Mouse (Mus musculus): ENCODE measurements around the gene Pdzrn4. TPM values are rescaled to one million over a fixed set of nuclear protein-coding genes. Genes with fewer than 3 reads are reported as not detected.

Pdzrn4 gene
- polyA plus RNA-seq, 1 experiment, result 0.14 TPM

DNA sequence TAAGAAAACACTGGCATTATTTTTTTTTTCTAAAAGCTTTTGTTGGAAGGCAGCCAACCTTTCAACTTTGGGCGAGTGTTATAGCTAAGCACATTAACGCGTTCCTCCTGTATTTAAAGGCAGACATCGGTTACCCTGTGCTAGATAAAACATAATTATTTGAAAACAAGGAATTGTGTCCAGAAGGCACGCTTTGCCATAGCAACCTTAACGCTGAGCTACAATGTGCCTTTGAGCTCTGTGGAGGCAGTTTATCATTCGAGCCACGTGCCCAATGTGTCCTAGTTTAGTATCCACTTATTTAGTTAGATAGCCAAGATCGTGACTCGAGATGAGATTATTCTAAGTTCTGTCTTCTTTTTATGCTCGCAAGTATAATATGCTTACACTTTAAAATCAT is 180.8 kb downstream of the Pdzrn4 start:
- 58% methylated on average over 11 of the region's 11 CpGs for WGBS
- DNase-seq (ENCODE audit: low read depth, low spot score), result no peak

DNA sequence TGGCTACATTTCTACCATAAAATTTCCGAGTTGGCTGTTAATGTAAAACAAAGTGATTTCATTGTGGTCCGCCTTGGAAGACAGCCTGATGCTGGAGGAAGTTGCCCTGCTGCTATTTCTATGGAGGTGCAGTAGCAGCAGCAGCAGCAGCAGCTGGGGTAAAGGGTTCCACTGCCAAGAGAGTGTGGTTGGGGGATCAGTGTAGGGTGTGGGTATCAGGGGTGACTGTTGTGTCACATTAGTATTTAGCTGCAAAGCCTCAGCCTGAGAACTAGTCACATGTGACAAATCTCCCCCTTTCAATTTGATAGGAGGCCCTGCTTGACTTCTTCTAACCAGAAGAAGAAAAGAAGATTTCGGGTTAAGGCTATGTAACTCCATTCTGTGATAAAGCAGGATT is 183.5 kb downstream of the Pdzrn4 start:
- no peak for DNase-seq (ENCODE audit: low read depth, low spot score)
- WGBS, result 48% methylated on average over 3 of the region's 3 CpGs

DNA sequence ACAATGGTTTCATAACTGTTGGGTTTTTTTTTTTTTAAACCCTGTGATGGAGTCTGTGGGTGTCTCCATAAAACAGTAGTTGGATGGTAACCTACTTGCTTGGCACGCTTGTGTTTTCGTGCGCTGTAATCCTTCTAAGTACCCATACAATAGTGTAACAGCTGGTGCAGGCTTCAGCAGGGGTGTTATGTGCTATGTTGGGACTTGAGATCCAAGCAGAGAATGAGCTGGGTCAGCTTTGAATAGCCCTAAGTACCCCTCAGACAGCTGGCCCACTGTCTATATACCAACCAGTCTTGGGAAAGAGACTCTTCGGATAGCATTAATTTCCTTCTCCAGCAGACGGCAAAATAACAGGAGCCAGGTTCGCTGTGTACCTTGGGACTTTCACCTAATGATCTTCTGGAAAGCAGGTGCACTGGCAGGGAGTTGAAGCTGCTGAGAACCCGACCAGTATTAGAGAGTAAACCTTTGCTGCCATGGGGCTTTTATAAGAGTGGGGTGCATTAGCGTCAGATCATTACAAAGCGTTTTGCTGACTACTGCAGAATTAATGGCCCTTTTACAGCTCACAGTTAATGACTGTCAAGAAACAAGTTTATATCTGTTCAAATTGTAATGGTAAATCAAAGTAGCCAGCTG is 184.2 kb downstream of the Pdzrn4 start:
- 66% methylated on average over 9 of the region's 9 CpGs for whole genome bisulfite sequencing
- DNase-seq (ENCODE audit: low read depth, low spot score), result no peak

DNA sequence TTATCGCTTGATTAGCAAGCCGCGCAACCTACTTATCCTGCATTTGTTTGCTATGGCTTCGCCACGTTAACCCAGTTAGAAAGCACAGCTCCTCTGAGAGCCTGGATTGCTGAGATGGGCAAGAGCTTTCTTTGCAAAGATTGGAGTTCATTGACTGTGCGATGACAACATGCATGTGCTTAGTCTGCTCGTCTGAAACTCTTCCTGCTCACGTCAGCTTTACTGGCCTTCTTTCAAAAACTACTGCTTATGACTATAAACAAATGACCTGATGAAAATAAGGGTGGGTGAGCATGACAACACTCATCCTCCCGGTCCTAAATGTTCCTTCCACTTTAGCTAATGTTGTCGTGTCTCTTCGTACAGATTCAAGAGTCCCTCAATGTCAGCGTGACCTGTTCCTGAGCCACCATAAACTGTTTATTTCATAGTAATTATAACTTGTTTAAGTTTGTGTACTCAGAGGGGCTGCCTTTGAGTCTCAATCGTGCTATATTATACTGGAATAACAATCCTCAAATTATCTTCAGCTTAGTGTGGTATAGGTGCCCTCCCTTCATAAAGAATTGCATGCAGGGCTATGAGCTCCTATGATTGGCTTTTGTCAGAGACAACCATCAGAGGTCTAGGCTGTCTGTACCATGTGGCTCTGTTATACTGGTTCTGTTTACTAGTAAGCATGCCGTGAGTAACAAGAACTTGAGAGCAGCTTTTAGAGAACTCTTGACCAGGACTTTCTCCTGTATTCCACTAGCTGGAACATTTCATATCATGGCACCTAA is 187.9 kb downstream of the Pdzrn4 start:
- WGBS, result 74% methylated on average over 14 of the region's 14 CpGs

DNA sequence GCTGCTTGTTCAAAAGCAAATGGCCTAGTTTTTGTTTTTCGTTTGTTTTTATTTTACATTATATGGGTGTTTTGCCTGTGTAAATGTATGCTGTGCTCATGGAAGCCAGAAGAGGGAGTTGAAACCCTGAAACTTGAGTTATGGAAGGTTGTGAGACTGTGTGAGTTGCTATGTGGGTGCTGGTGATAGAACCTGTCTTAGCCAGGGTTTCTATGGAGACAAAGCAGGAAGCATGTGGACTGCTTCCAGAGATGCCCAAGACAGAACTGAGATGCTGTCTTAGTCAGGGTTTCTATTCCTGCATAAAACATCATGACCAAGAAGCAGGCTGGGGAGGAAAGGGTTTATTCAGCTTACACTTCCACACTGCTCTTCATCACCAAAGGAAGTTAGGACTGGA is 190.8 kb downstream of the Pdzrn4 start:
- no peak for DNase-seq (ENCODE audit: low read depth, low spot score)
- WGBS, result 84% methylated on average over 1 of the region's 1 CpGs

More for the DNA sequence above, 187.9 kb downstream of the Pdzrn4 start:
- DNase-seq (ENCODE audit: low read depth, low spot score), result no peak

DNA sequence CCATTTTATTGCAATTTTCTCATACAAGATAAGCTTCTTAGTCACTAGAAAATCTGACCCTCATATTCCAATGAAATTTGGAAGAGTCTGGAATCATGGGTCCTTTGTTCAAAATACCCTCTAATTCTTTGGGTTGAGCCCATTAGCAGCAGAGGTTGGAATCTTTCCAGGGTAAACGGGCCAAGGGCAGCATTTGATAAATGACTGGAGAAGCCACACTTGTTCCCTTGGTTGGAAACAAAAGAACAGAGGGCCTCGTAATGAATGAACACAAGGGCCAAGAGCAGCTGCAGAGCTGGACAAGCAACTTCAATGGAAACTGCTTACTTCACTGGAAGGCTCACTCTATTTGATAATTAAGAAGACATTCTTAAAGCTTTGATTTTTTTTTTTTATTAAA is 198.0 kb downstream of the Pdzrn4 start:
- DNase-seq (ENCODE audit: low read depth, low spot score), result no peak
- WGBS, result 31% methylated on average over 2 of the region's 2 CpGs

DNA sequence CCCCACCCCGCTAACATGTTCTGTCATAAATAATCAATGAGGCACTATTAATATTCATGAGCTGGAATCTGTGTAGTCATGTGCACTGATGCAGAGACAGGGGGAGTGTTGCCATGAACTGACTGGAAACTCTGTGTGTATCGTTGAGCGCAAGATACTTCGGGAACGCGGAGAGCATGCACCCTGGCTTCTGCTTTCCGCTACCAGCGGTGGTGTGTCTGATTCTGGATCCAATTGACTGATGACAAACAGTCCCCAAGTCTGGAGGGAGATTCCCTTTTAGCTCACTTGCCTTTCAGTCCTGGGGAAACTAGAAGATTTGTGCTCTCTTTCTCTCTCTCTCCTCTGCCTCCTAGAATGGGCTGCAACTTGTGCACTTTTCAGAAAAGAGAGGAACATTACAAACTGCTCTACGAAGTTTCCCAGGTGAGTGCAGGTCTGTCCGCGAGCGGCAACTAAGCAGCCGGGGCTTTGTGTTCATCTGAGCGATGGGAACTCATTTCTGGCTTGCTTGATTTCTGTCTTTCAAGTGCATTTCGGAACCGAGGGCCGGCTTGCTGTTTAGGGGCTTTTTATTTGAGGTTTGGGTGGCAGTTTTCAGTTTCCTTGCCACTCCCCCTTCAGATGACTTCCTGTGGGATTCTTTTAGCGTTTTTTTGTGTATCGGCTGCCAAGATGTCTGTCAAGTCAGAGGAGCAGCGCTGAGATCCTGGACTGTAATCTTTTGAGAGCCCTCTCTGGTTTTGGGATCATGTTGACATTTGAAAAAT is 200.5 kb downstream of the Pdzrn4 start:
- WGBS, result 5% methylated on average over 20 of the region's 20 CpGs
- DNase-seq (ENCODE audit: low read depth, low spot score), result no peak

DNA sequence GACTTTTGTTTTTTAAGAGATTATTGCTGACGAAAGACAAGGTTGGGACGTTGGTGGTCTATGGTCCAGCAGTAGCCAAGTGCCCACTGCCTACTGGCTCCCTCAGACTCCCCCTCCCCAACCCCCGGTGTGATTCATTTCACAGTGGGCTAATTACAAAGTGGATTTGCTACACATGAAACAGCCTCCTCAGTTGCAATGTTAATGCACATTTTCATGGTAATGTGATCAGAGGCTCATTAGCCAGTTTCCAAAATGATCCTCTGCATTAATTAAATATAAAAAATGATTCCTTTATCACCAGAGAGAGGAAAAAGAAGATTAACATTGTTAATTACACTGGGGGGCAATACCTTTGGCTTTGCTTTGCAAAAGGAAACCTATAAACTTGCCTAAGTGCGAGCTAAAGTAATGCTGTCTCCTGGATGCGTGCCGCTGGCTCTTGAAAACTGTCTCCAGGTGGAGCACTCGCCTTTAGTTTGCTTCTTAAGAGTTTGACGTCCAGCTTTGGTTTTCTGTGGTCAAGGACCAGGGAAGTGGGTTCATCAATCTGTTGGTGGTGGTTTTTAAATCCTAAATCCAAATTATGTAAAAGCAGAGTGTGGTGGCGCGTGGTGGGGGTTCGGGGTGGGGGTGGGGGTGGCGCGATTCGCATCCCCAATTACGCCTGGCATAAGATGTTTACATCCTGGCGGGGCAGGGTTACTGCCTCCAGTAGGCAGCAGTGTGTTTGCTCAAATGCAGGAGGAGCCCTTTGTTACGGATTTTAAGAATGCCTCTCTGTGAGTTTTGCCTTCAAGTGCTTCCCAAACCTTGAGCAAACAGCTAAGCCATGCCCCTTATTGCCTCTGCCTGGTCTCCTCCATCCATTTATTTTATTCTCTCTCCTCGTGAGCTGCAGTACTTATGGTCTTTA is 202.0 kb downstream of the Pdzrn4 start:
- DNase-seq (ENCODE audit: low read depth, low spot score), result no peak
- 6% methylated on average over 18 of the region's 18 CpGs for WGBS

DNA sequence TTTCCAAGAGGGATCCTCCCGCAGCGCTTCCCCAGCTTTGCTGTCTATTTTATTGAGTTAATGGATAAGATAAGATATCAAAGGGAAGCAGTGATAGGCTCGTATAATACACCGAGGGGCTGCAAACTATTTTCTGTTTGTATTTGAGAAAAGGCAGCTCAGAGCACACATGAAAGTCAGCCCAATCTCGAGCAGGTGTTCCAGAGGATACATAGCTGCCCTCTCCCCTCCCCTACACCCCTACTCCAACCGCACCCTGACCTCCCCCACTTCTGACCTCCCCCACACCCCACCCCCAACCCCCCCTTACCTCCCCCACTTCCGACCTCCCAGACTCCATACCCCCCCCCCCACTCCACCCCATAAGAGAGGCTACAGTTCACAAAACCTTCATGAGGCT is 202.7 kb downstream of the Pdzrn4 start:
- DNase-seq (ENCODE audit: low read depth, low spot score), result no peak
- 5% methylated on average over 7 of the region's 7 CpGs for WGBS

DNA sequence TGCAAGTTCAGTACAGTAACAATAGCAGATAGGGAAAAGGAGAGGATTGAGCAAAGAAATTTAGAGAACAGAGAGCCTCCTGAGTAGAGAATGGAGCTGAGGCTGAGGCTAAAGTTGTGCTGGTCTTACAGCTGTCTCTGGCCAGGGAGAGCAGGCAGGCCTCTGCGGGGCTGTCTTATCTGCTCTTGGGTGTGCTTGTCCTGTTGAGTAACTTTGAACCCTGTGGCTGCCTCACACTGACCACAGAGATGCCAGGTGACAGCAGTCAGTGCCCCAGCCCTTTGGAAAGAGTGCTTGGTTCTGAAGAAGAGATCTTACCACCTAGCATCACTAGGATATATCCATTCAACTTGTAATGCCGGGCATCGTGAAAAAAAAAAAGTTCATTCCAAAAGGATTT is 214.2 kb downstream of the Pdzrn4 start:
- 87% methylated on average over 3 of the region's 3 CpGs for WGBS

DNA sequence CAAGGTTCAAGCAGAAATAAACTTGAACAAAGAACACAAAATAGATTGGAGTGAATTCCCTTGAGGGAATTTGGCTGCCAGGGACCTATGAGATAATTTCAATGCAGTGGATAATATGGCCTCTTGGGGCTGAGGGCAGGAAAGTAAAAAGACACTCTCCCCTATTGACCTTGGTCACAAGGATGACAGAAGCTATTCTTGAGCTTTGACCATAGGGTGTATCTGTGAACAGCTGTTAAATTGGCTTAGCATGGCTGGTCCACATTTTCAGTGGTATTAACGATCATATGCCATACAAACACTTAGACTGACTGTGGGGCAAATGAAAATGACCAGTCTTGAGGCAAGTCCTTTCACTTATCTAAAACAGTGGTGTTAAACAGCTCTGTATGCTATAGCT is 215.7 kb downstream of the Pdzrn4 start:
- 58% methylated on average over 1 of the region's 1 CpGs for WGBS
- DNase-seq (ENCODE audit: low read depth, low spot score), result no peak

More for the DNA sequence above, 214.2 kb downstream of the Pdzrn4 start:
- DNase-seq (ENCODE audit: low read depth, low spot score), result no peak

DNA sequence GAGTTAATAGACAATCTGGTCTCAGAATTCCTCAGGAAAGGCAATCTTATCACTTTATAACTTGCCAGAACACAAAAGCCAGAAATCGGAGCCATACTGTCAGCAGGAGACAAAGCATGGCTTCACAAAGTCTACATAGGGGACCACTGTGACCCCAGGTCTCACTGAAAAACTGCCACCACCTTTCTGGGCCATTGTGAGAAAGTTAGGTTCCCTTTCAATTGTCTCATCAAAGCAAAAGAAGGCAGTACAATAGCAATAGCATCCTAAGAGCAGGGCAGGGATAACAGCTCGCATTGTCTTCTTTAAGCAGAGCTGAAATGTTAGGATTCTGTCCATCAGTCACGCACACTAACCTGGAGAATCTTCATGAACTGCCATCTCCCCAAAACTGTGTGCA is 216.5 kb downstream of the Pdzrn4 start:
- 87% methylated on average over 3 of the region's 3 CpGs for WGBS
- DNase-seq (ENCODE audit: low read depth, low spot score), result no peak

DNA sequence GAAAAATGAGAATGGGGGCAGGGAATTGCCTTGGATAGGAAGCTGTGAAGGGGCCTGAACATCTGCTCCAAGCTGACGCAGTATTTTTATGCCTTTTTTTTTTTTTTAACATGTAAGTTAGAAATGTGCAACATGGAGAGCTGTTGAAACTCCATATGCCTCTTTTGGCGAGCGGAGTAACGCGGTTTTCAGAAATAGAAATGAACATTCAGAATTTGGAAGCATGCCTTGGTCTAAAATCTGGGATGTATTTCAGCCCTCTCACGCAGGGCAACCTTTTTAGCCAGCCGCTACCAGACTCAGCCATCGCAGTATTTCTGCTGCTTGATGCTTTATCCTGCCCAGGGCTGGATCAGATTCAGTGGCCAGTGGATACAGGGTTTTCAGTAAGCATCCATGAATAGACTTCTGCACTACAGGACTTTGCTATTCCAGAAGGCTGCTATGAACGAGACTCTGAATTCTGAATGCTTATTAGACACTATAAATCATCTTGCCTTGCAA is 225.1 kb downstream of the Pdzrn4 start:
- WGBS, result 73% methylated on average over 9 of the region's 9 CpGs
- DNase-seq (ENCODE audit: low read depth, low spot score), result no peak

DNA sequence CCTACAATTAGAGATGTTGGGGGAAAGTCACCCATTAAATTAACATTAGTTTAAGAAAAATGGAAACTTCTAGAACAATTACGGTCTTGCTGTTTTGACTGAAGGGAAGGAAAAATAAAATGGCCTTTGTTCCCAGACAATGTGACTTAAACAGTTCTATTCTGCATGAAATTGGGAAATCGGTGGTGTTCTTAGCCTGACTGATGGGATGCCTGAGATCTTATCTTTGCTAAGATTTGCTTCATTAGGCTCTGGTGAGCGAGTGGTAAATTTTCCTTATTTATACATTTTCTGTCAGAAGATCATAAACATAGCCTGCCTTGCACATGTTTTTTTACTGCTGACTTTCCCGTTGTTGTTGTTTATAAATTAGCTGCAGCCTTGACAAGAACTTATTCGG is 225.6 kb downstream of the Pdzrn4 start:
- whole genome bisulfite sequencing, result 72% methylated on average over 5 of the region's 5 CpGs
- no peak for DNase-seq (ENCODE audit: low read depth, low spot score)

DNA sequence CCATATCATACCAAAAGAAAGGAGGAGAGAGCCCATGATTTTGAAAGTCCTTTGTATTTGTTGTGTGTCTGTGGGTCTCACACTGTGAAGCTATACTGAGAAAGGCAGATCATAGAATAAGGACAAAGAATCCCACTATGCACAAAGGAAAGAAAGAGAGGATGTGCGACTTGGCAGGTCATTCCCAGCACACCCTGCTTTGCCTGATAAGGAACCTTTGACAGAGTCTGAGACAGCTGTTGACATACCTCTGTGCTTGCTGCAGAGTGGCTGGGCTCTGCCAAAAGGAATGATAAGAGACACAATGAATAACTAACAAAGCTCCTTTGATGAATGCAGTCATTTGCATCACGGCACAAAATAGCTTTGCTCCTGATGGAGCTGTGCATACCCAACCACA is 232.5 kb downstream of the Pdzrn4 start:
- WGBS, result 25% methylated on average over 2 of the region's 2 CpGs
- no peak for DNase-seq (ENCODE audit: low read depth, low spot score)

DNA sequence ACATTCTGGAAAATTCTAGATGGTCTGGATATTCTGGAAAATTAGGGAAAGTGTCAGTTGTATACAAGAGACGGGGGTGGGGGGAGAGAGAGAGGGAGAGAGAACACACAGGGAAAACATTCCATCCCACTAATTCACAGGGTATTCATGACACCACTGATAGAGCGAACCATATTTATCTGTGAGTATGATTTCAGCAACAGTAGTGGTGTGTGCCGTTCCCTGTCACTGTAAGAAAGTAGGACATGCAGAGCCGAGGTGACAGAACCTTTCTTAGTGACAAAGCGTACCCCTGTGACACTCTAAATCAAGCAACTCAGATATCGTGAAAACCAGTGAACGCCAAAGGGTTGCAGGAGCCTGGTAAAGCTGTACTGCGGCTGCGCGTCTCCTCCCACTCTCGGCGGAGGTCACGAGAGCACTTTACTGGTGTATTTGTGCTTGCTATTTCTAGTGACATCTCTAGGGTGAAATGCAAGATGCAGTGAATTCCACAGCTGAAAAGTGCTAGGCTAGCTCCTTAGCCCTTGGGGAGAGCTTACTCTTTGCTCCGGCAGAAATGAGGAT is 237.4 kb downstream of the Pdzrn4 start:
- 86% methylated on average over 14 of the region's 14 CpGs for WGBS

DNA sequence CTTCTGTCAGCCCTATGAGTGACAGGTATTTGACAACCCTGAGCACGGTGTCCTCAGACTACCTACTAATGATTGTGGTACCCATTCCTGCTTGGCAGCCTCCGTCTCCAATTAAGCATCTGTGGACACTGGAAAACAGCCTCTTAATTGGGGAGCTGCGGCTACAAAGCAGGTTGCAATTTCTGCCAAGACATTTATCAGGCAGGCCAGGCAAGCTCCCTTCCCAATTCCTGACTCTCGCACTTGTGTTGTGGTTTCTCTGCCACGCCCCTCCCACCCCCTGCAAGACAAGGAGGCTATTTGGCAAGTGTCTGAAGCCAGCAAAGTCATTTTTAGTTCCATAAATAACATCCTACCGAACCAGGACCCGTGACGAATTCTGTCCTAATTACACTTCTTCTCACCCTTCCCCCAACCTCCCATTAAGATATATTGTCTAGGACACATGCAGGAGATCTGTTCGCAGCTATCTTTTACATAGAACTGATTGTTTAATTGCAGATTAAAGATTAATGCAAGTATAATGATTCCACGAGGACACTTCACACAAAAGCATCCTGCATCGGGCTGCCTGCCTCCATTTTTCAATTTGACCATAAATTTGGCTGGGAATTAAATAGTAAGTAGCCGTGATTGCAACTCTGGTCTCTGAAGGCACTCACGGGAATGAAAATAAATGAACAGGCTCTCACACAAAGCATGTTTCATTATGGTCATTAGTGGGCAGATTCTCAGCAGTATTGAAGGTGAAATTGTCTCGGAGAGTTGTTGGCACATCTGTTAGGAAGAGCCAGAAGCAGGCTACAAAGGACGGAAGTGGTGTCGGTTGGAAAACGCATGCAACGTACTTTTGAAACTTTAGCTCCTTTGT is 243.8 kb downstream of the Pdzrn4 start:
- no peak for DNase-seq (ENCODE audit: low read depth, low spot score)
- 73% methylated on average over 18 of the region's 18 CpGs for WGBS

More for the DNA sequence above, 237.4 kb downstream of the Pdzrn4 start:
- DNase-seq (ENCODE audit: low read depth, low spot score), result no peak

Measured in large intestine, adult 2 months (tissue).